In genomic region chr19:53013744-53014143, GRCm38 (mm10) we compare ENCODE assay signal across 21 mouse cellular contexts. TPM values are rescaled to one million over a fixed set of nuclear protein-coding genes. Genes with fewer than 3 reads are reported as not detected.
DNase-seq lines count a peak whose midpoint lies in the region; ATAC-seq lines count a peak whose summit lies in the region.
"Had no signal": no experiment of that assay in that cellular context is flagged by ENCODE, and none has a peak within 500 bp of the region (broad histone marks: within the 10 kb centered on the region; RNA-seq: fewer than 3 reads in every experiment).

No protein-coding gene starts in this region.

- no peak overlapping the region for H3K4me3 ChIP-seq in forebrain, embryonic 14.5 days (ENCODE audit: low read depth, low read length)
- H3K4me3 ChIP-seq in forebrain, embryonic 16.5 days (replicated peaks; ENCODE audit: low read length) = no peak overlapping the region
- no peak overlapping the region for H3K4me3 ChIP-seq in heart, embryonic 14.5 days (ENCODE audit: control insufficient read depth in 1 of 2, insufficient read depth in 1 of 2, low read depth in 1 of 2, low read length in 2 of 2)
- no peak overlapping the region for H3K4me3 ChIP-seq in midbrain, embryonic 10.5 days
- no peak overlapping the region for H3K4me3 ChIP-seq in embryonic facial prominence, embryonic 10.5 days
- H3K4me3 ChIP-seq: forebrain, embryonic 10.5 days; left cerebral cortex, adult 2 months; limb, embryonic 12.5 days; megakaryocyte, embryonic 14.5 days; neural tube, embryonic 13.5 days had no signal

- H3K4me2 ChIP-seq in forebrain, embryonic 14.5 days (ENCODE audit: low read length) = no peak overlapping the region
- no peak overlapping the region for H3K4me2 ChIP-seq in forebrain, embryonic 16.5 days (ENCODE audit: low read length)
- H3K4me2 ChIP-seq in heart, embryonic 14.5 days (ENCODE audit: low read length) = peak overlapping the region; percentile 47
- H3K4me2 ChIP-seq: limb, embryonic 12.5 days; neural tube, embryonic 13.5 days had no signal

- 0 out of 2 replicates have a peak, but pooled peaks cover 2% of the 10 kb centered on the region for H3K4me1 ChIP-seq in forebrain, embryonic 14.5 days (ENCODE audit: control insufficient read depth, insufficient read depth, low read length)
- H3K4me1 ChIP-seq in forebrain, embryonic 16.5 days (replicated peaks; ENCODE audit: control insufficient read depth, insufficient read depth, low read length) = peaks cover 9% of the 10 kb centered on the region
- H3K4me1 ChIP-seq in heart, embryonic 14.5 days (ENCODE audit: control insufficient read depth in 2 of 2, insufficient read depth in 2 of 2, low read length in 2 of 2) = peaks cover 61 to 76% of the 10 kb centered on the region in 2 experiments
- H3K4me1 ChIP-seq in midbrain, embryonic 10.5 days = peaks cover 6% of the 10 kb centered on the region
- H3K4me1 ChIP-seq in embryonic facial prominence, embryonic 10.5 days = peaks cover 21% of the 10 kb centered on the region

- H3K27me3 ChIP-seq in forebrain, embryonic 14.5 days (replicated peaks; ENCODE audit: control insufficient read depth, insufficient read depth, low read length) = no peaks in the 10 kb centered on the region
- no peaks in the 10 kb centered on the region for H3K27me3 ChIP-seq in forebrain, embryonic 16.5 days (replicated peaks; ENCODE audit: control insufficient read depth, insufficient read depth, low read length)
- H3K27me3 ChIP-seq in heart, embryonic 14.5 days (ENCODE audit: control insufficient read depth, insufficient read depth, low read length) = no peaks in the 10 kb centered on the region
- H3K27me3 ChIP-seq in midbrain, embryonic 10.5 days (ENCODE audit: low read depth, poor library complexity, severe bottlenecking) = no peaks in the 10 kb centered on the region
- no peaks in the 10 kb centered on the region for H3K27me3 ChIP-seq in embryonic facial prominence, embryonic 10.5 days (replicated peaks; ENCODE audit: low read depth, poor library complexity, severe bottlenecking)
- H3K27me3 ChIP-seq: limb, embryonic 12.5 days; megakaryocyte, embryonic 14.5 days; neural tube, embryonic 13.5 days had no signal

- no peak for ATAC-seq in forebrain, embryonic 14.5 days
- ATAC-seq in forebrain, embryonic 16.5 days = no peak
- ATAC-seq in common myeloid progenitor, adult 5-6 weeks (replicated peaks; ENCODE audit: low read depth, poor library complexity, severe bottlenecking) = peak; percentile 31
- no peak for ATAC-seq in heart, embryonic 14.5 days (ENCODE audit: insufficient number of reproducible peaks, insufficient read depth, low FRiP score, low read depth)
- ATAC-seq in hematopoietic stem cell, adult 5-6 weeks (replicated peaks in 1 of 2; ENCODE audit: insufficient read depth in 1 of 2, low FRiP score in 2 of 2, low TSS enrichment in 1 of 2, low read depth in 1 of 2, poor library complexity in 2 of 2, severe bottlenecking in 2 of 2) = peak; percentile 83 to 84
- ATAC-seq: hindbrain, embryonic 16.5 days had no signal

- no peak overlapping the region for H3K27ac ChIP-seq in forebrain, embryonic 14.5 days (ENCODE audit: low read depth, low read length)
- no peak overlapping the region for H3K27ac ChIP-seq in forebrain, embryonic 16.5 days (ENCODE audit: low read length)
- no peak overlapping the region for H3K27ac ChIP-seq in heart, embryonic 14.5 days (replicated peaks in 1 of 2; ENCODE audit: control insufficient read depth in 1 of 2, insufficient read depth in 1 of 2, low read depth in 2 of 2, low read length in 2 of 2)
- no peak overlapping the region for H3K27ac ChIP-seq in midbrain, embryonic 10.5 days (replicated peaks)
- H3K27ac ChIP-seq in embryonic facial prominence, embryonic 10.5 days (replicated peaks) = no peak overlapping the region
- H3K27ac ChIP-seq: forebrain, embryonic 10.5 days; kidney, postnatal 0 days; left cerebral cortex, adult 2 months; limb, embryonic 12.5 days; liver, embryonic 14.5 days; neural tube, embryonic 13.5 days had no signal

- H3K9me3 ChIP-seq in forebrain, embryonic 14.5 days (replicated peaks; ENCODE audit: control insufficient read depth, low read length) = no peaks in the 10 kb centered on the region
- no peaks in the 10 kb centered on the region for H3K9me3 ChIP-seq in forebrain, embryonic 16.5 days (ENCODE audit: control insufficient read depth, low read length)
- H3K9me3 ChIP-seq in heart, embryonic 14.5 days (ENCODE audit: control insufficient read depth, low read length) = no peaks in the 10 kb centered on the region
- no peaks in the 10 kb centered on the region for H3K9me3 ChIP-seq in midbrain, embryonic 10.5 days (replicated peaks)
- no peaks in the 10 kb centered on the region for H3K9me3 ChIP-seq in embryonic facial prominence, embryonic 10.5 days
- H3K9me3 ChIP-seq: forebrain, embryonic 10.5 days; limb, embryonic 12.5 days; megakaryocyte, embryonic 14.5 days; neural tube, embryonic 13.5 days had no signal

- 96% methylated on average over 3 of the region's 3 CpGs for WGBS in forebrain, embryonic 14.5 days
- 90% methylated on average over 3 of the region's 3 CpGs for WGBS in forebrain, embryonic 16.5 days
- WGBS in heart, embryonic 14.5 days = 77% methylated on average over 3 of the region's 3 CpGs
- WGBS in midbrain, embryonic 10.5 days = over 99% methylated on average over 3 of the region's 3 CpGs
- WGBS in embryonic facial prominence, embryonic 10.5 days = 96% methylated on average over 3 of the region's 3 CpGs

- peaks cover 28% of the 10 kb centered on the region for H3K36me3 ChIP-seq in forebrain, embryonic 14.5 days (ENCODE audit: control insufficient read depth, insufficient read depth, low read length)
- H3K36me3 ChIP-seq in forebrain, embryonic 16.5 days (ENCODE audit: control insufficient read depth, insufficient read depth) = peaks cover 8% of the 10 kb centered on the region
- peaks cover 49% of the 10 kb centered on the region for H3K36me3 ChIP-seq in heart, embryonic 14.5 days (ENCODE audit: control insufficient read depth, insufficient read depth, low read length)
- H3K36me3 ChIP-seq in midbrain, embryonic 10.5 days = peaks cover 65% of the 10 kb centered on the region
- H3K36me3 ChIP-seq in embryonic facial prominence, embryonic 10.5 days (replicated peaks) = peaks cover 80% of the 10 kb centered on the region

- 0 out of 2 replicates have a peak overlapping the region, but pooled peaks have one; percentile 5 for H3K9ac ChIP-seq in forebrain, embryonic 14.5 days (ENCODE audit: low read length)
- H3K9ac ChIP-seq in forebrain, embryonic 16.5 days (replicated peaks; ENCODE audit: low read depth, low read length) = no peak overlapping the region
- no peak overlapping the region for H3K9ac ChIP-seq in heart, embryonic 14.5 days (ENCODE audit: low read length)
- H3K9ac ChIP-seq: limb, embryonic 12.5 days; liver, embryonic 14.5 days; neural tube, embryonic 13.5 days had no signal

- DNase-seq in forebrain, embryonic 14.5 days (ENCODE audit: low spot score) = no peak
- no peak for DNase-seq in right cerebral cortex, postnatal 10 days (ENCODE audit: low spot score in 2 of 2)
- no peak for DNase-seq in midbrain, embryonic 10.5 days (ENCODE audit: low spot score)
- no peak for DNase-seq in embryonic facial prominence, embryonic 10.5 days (ENCODE audit: low spot score)
- DNase-seq: adrenal gland, postnatal 36 days; B cell, adult 2 months; cerebellum, adult 9-10 months; gastrocnemius, postnatal 25 days; kidney, adult 11 months had no signal

RNA-seq across cellular contexts. Expression of gene Xpnpep1, which starts 26.3 kb away (rescaled TPM):
- polyA plus RNA-seq in forebrain, embryonic 14.5 days (2014; fragmentation: Nextera tagmentation; extraction: Ambion mirVana) = 155 and 158 TPM in 2 replicates
- polyA plus RNA-seq in forebrain, embryonic 16.5 days (2015; fragmentation: Nextera tagmentation; extraction: Ambion mirVana) = 132 and 140 TPM in 2 replicates
- 44.8 and 56.4 TPM in 2 replicates for total RNA-seq in common myeloid progenitor, adult 5-6 weeks (2017)
- polyA plus RNA-seq in heart, embryonic 14.5 days (2014; fragmentation: Nextera tagmentation; extraction: Ambion mirVana) = 151 and 159 TPM in 2 replicates
- 31.7 and 51.9 TPM in 2 replicates for total RNA-seq in hematopoietic stem cell, adult 5-6 weeks (2017)
- 147 and 150 TPM in 2 replicates for polyA plus RNA-seq in midbrain, embryonic 10.5 days (2016; fragmentation: Nextera tagmentation; extraction: Ambion mirVana)
- 158 and 159 TPM in 2 replicates for polyA plus RNA-seq in embryonic facial prominence, embryonic 10.5 days (2016; fragmentation: Nextera tagmentation; extraction: Ambion mirVana)

Comparison
In these comparisons a context has a peak if more than half of its experiments do, and no peak if none do; other contexts are left out.
1. ATAC-seq: peak in common myeloid progenitor, adult 5-6 weeks (single experiment) and hematopoietic stem cell, adult 5-6 weeks (2 of 2); none in forebrain, embryonic 14.5 days (single experiment), forebrain, embryonic 16.5 days (single experiment) and heart, embryonic 14.5 days (single experiment).